Mouse (Mus musculus): ENCODE measurements around the gene Pex13. TPM values are rescaled to one million over a fixed set of nuclear protein-coding genes. Genes with fewer than 3 reads are reported as not detected.

The Pex13 gene
- polyA plus RNA-seq (2012): 15.0 and 23.2 TPM in 2 replicates

DNA sequence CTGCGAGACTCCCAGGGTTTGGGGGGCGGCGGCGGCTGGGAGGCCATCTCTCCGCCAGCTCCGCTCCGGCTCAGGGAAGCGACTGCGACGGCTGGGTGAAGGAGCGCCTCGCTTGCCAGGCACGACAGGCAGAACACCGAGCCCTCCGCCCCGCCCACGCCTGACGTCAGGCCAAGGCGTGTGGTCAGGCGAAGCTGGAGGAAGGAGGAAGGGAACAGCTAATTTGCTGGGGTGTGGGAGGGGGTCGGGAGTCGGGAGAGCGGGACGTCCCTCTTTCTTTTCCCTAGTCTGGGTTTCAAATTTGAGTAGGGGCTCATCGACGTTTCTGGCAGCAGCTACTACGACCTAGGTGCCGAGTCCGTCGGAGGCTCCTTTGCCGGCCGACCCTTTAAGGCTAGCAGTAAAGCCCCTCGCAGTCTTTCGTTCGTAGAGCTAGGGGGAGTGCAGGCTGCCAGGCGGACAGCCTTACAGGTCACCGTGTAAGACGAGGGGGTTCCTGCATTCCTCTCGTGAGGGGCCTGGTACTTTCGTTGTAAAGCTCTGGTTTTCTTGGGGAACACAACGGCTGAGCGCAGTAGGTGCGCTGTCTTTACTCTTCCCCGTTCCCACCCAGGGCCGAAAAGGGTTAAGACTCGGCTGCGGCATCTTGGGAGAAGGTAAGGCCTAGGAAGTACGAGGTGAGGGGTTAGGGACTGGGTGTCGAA lies at the start of gene Pex13:
Pex13 (minus strand) TSS at position 162 of the 704 bp plus-strand sequence.
- no peak for TF ChIP-seq GATA1 (IDR thresholded peaks at IDR 0.05; ENCODE audit: low read length)

DNA sequence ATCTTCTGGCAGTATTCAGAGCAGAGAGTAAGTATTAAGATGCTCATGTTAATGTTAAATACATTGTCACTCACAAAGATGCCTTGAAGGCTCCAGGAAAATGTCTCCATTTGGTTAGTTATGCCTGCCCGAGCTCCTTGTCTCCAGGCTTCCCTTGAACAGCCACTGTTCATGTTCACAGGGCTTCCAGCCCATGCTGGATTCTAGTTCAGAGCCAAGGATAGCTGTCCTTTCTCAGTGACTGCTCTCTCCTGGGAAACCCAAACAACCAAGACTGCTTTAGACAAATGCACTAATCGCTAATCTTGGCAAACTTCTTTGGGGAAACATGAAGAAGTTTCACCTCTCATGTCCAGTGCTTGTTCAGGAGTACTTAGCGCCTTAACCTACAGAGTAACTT lies 46.5 kb upstream of the Pex13 start:
- TF ChIP-seq GATA1 (IDR thresholded peaks at IDR 0.05; ENCODE audit: low read length): no peak

GRCm38 (mm10) chr11:23704604-23705294 lies 39.0 kb upstream of the Pex13 start:
- no peak for TF ChIP-seq GATA1 (IDR thresholded peaks at IDR 0.05; ENCODE audit: low read length)

GRCm38 (mm10) chr11:23701831-23702230 lies 36.1 kb upstream of the Pex13 start:
- no peak for TF ChIP-seq GATA1 (IDR thresholded peaks at IDR 0.05; ENCODE audit: low read length)

DNA sequence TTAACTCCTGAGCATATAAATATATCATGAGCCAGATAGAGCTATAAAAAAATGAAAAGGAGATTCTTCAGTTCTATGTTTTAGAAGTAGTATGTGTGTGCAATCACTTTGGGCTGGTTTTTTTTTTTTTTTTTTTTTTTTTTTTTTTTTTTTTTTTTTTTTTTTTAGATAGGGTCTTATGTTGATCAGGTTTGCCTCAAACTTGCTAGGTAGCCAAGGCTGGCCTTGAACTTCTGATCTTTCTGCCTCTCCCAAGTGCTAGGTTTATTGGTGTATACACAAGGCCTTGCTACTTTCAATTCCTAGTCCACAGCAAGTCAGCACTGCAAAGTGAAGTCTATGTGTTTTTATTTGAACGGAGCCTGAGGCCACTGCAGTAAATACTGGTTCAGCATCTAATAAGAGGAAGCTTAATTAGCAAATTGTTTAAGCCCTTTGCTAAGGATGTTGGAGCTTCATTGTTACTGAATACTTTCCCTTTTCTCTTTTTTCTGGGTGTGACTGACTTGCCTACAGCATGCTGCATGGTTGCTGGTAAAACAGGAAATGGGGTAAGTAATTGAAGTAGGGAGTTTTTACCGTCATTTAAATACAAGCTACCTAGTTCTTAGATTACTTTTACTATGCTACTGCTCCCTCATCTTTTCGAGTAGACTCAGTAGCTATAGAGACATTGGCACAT lies 33.8 kb upstream of the Pex13 start:
- no peak for TF ChIP-seq GATA1 (IDR thresholded peaks at IDR 0.05; ENCODE audit: low read length)

DNA sequence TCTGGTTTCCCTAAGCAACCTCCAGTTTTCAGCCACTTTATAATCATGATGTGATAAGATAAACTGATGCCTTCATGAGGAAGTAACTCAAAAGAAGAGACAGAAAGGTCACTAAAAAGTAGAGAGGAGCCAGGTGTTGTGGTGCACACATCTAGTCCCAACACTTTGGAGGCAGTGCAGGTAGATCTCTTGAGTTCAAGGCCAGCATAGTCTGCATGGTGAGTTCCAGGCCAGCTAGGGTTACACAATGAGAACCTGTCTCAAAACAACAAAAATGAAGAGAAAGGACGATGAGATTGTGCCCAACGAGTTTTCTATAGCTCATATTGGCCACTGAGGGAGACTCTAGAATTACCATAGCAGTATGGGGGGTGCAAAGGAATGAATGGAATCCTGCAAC lies 32.8 kb upstream of the Pex13 start:
- TF ChIP-seq GATA1 (IDR thresholded peaks at IDR 0.05; ENCODE audit: low read length): no peak

DNA sequence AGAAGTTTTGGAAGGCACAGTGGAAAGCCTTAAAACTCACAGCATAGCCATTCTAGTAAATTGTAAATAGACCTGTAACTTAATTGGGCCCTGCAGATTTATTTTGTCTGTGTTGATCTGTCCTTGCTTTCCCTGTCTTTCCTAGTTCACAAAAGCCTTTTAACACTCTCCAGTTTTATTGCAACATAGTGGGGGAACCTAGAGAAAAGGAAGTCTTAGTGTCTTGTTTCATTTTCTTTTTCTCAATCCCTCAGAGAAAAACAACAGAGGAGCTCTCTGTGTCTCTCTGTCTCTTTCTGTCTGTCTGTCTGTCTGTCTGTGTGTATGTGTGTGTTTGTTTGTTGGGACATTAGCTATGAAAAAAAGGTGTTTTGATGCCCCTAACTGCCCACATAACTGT lies 30.1 kb upstream of the Pex13 start:
- TF ChIP-seq GATA1 (IDR thresholded peaks at IDR 0.05; ENCODE audit: low read length): no peak

- TF ChIP-seq GATA1 (IDR thresholded peaks at IDR 0.05; ENCODE audit: low read length): no peak
Measured at GRCm38 (mm10) chr11:23693286-23693685, 27.5 kb upstream of the Pex13 start.

GRCm38 (mm10) chr11:23688060-23688459 lies 22.3 kb upstream of the Pex13 start:
- no peak for TF ChIP-seq GATA1 (IDR thresholded peaks at IDR 0.05; ENCODE audit: low read length)

DNA sequence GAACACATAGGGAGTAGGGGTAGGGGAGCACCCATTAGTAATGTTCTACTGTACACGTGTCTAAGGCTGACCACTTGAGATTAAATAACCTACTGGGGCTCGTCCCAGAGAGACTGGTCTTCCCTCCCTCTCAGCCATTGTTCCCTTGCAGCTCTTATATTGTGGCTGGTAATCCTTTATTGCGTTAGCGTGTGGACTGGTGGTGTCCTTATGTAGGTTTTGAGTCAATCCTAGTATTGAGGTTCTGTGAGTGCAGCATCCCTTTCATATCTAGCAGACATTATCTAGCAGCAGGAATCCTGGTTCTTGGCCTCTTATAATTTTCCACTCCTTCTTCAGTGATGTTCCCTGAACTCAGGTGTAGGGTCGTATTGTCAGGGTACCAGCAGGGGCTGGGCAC lies 20.9 kb upstream of the Pex13 start:
- TF ChIP-seq GATA1 (IDR thresholded peaks at IDR 0.05; ENCODE audit: low read length): no peak

GRCm38 (mm10) chr11:23682561-23682960 lies 16.8 kb upstream of the Pex13 start:
- no peak for TF ChIP-seq GATA1 (IDR thresholded peaks at IDR 0.05; ENCODE audit: low read length)

- TF ChIP-seq GATA1 (IDR thresholded peaks at IDR 0.05; ENCODE audit: low read length): no peak
Measured at GRCm38 (mm10) chr11:23680435-23680950, 14.7 kb upstream of the Pex13 start.

DNA sequence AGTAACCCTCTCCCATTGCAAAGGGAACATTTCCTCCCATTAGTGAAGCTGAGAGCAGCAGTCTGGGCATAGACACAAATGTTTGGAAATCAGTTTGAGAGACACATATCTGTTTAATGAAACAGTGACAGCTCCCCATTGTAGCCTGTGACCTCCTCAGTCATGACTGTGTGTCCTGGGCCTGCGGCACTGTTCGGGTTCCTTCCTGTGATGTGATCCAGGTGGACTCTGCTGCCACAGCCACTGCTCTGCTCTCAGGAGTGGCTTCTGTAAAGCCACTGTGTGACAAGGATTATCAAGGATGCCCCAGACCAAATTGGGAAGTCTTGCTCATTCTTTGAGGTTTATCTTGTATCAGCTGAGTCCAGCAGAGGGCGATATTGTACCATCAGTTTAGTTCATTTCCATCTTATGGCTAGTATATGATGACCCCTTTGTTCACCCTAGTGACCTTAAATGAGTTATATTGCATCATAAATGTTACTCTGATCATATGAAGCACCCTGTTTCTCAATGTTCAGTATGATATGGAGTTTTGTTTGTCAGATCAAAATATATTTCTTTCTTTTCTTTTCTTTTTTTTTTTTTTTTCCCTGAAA lies 13.4 kb upstream of the Pex13 start:
- no peak for TF ChIP-seq GATA1 (IDR thresholded peaks at IDR 0.05; ENCODE audit: low read length)

DNA sequence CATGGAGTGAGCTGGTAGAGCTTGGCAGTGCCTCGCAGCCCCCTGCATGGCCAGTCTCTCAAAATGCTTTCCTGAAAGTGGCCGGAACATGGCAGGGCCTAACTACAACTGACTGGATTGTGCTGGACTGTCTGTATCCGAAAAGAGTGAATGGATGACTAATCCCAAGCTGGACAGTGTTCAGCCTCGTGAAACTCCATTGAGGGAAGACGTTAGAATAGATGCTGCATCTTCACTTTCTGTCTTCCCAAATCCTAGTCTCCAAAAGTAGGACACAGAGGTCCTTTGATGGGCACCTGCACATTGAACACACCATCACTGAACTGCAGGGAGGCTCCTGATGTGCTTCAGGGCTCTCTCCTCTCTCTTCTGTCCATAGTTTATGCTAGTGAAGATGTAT lies 10.3 kb upstream of the Pex13 start:
- no peak for TF ChIP-seq GATA1 (IDR thresholded peaks at IDR 0.05; ENCODE audit: low read length)

DNA sequence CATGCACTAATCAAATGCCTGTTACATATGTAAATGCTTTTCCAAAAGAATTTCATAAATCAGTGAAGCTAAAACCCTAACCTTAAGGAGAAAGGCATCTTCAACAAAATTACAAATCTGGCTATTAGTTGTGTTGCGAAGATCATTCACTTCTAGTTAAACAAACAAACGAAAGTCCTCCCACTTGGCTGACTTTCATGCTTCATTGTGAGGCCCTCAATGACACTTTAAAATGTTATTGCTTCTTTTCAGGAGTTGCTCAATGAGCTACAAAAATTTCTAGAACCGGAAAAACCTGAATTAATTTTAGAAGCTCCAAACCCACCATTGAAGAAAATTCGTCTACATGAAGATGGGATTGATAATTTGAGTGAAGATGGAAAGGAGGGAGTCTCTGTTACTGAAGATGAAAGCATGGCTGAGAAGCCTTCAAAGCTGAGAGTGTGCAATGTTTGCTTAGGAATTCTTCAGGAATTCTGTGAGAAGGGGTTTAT lies 6.5 kb upstream of the Pex13 start:
- TF ChIP-seq GATA1 (IDR thresholded peaks at IDR 0.05; ENCODE audit: low read length): no peak

DNA sequence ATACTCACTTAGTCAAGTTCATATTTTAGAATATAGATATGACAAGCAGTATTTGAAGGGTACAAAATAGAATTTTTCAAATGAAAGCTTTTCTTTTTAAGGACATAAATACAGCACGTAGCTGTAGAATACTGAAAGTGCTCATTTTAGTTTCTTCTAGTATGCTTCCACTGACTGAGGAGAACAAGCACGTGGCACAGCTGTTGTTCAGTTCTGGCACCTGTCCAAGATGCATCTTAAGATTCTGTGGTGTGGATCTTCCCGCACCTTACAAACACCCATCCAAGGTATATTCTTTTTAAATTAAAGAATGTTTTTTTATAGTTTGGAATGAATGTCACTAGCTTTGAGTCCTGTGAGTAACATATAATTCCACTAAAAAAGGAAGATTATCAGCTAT lies 1.4 kb upstream of the Pex13 start:
- TF ChIP-seq GATA1 (IDR thresholded peaks at IDR 0.05; ENCODE audit: low read length): no peak
